Mouse (Mus musculus) spleen, embryonic (tissue): ENCODE measurements around the gene Adm2.

Experiments used
- CTCF ChIA-PET: fragments of 350-600 bp; sonication (Branson Sonifier 250); formaldehyde crosslinking; loops from one replicate; lab custom pipeline; 2022; lab: Charles Lee

Gene Adm2

DNA sequence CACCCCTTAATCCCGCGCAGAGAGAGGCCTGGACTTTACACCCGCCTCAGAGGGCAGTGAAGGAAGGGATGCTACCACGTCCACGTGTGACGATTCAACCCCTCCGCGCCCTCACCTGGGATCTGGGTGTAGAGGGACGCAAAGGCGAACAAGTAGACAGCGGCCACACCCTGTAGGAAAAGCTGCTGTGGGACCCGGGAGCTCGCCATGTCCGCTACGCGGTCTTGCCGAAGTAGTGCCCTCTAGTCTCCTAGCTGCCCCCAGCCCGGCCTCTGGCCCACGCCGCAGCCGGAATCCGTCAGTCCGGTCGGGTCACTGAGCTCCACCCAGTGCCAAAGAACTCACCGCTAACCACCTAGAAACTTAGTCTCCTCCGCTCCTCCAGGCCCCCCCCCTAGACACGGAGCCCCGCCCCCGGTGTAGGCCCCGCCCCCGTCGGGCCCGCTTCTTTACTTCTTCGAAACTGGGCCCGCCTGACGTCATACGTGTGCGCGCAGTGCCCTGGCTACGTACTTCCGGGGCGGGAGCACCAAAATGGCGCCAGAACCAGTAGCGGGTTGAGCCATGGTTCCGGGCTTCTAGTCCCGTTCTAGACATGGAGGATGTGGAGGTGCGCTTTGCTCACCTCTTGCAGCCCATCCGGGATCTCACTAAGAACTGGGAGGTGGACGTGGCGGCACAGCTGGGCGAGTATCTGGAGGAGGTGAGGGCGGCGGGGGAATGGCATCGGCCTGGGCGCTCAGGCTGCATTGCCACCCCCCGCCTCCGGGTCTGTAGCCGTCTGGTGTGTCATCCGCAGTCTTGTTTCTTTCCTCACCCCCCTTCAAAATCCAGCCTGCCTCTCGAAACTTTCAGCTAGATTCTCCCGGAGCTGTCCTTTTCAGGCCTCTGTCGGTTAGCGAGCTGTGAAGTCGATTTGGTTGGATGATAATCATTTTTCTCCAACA is 33.0 kb downstream of the Adm2 start, which contains the start of the genes Lmf2 and Ncaph2:
Gene Lmf2, minus strand, starts transcription at position 419 of the 947 bp plus-strand sequence.
Gene Ncaph2, plus strand, starts transcription at position 479 of the 947 bp plus-strand sequence.
- CTCF ChIA-PET, result interaction anchor here (1.0 kb wide), 1 partner anchor 225 kb away, joined by 4 read pairs; no protein-coding TSS in a partner anchor

DNA sequence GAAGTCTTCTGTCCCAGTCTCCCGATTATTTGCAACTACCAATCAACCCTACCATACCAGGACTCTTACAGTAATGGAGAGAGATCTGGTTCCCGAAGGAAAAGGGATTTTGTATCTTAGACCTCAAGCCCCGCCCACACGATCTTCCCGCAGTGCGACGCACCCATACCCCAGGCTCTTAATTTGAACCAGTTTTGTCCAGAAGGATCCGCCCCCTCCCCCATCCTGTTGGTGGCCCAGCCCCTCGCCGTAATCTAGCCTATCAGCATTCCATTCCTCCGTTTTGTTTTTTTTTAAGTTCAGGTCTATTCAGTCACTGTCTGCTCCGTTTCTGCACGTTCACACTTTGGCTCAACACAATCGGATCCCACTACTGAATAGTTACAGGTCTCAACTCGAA is 33.9 kb downstream of the Adm2 start:
- CTCF ChIA-PET, result no interaction called here

DNA sequence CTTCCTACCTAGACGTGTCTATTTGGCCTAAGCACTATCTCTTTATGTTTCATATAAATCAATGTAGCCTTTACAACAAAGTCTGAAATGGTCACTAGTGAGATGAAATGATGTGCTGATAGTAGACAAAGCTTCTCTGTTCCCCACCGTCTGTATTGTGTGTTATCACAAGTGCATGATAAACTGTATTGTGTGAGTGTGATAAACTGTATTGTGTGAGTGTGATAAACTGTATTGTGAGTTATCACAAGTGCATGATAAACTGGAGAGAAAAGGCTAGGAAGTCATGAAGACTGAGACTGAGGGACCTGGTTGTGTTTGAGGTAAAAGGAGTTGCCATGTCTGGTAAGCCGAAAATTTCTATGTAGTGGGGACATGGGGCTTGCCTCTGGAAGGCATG is 36.3 kb downstream of the Adm2 start:
- CTCF ChIA-PET, result interaction anchor here (0.7 kb wide), 1 partner anchor 367 kb away, joined by 3 read pairs; no protein-coding TSS in a partner anchor

DNA sequence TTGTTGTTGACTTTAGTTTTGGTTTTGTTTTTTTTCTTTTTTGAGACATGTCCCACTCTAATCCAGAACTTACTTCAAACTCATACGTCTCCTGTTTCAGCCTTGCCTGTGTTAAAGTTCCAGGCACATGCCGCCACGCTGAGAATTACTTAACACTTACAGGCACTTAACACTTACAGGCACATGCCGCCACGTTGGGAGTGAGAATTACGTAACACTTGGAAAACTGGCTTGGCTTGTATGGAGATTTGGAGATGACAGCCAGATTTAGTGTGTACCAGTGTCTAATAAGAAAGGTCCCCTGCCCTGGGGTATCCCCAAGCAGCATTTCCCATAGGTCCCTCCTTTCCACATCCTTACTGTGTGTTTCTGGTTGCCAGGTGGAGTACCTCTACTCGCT is 40.5 kb downstream of the Adm2 start:
- CTCF ChIA-PET, result no interaction called here

DNA sequence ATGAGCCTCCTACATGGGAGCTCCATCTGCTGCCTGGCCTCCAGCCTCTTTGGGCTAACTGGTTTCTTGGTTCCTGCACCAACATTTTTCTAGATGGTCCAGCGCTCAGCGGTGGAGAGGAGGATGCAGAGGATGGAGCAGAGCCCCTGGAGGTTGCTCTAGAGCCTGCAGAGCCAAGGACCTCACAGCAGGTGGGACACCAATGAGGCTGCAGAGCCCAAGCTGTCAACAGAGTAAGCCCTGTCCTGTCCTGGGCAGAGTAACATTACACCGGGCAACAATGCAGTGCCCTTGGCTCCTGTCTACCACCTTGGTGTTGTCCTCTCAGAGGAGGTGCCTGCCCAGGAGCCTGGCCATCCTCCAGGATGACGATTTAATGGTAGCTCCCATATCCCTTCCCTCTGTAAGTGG is 42.6 kb downstream of the Adm2 start:
- CTCF ChIA-PET, result no interaction called here

DNA sequence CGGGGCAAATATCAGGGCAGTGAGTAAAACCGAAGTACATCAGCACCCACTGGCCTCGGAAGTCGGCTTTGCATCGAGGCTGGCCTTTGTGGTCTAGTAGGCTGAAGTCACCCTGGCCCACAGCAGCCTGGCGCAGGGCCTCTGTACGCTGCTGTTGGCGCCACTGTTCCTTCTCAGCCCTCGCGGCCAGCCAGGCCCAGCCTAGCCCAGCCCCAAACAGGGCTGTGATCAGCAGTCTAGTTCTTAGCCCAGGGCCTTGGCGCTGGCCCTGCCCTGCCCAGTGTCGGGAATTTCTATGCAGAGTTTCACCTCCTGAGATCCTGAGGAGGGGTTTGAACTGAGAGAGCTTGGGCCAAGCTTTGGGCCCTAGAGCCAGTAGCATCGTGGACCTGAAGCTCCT is 49.5 kb downstream of the Adm2 start:
- CTCF ChIA-PET, result interaction anchor here (0.6 kb wide), 1 partner anchor 212 kb away, joined by 4 read pairs; no protein-coding TSS in a partner anchor

DNA sequence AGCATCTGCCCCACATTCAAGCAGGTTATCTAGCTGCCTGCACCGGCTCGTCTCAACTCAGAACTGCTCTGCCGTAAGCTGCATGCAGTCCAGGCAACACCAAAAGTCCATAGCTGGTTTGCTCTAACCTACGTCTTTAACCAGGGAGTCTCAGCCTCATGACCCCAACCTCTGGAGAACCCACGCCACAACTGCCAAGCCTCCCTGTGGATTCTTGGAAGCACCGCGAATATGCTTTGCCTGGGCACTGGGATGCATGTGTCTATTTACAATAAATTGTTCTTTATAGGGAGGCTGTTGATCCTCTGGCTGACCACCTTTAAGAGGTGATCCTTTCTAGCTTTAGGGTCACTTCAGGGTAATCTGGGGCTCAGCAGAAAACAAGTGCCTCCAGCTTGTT is 50.0 kb downstream of the Adm2 start:
- CTCF ChIA-PET, result interaction anchor here (0.5 kb wide), 1 partner anchor 104 kb away, joined by 4 read pairs; no protein-coding TSS in a partner anchor

DNA sequence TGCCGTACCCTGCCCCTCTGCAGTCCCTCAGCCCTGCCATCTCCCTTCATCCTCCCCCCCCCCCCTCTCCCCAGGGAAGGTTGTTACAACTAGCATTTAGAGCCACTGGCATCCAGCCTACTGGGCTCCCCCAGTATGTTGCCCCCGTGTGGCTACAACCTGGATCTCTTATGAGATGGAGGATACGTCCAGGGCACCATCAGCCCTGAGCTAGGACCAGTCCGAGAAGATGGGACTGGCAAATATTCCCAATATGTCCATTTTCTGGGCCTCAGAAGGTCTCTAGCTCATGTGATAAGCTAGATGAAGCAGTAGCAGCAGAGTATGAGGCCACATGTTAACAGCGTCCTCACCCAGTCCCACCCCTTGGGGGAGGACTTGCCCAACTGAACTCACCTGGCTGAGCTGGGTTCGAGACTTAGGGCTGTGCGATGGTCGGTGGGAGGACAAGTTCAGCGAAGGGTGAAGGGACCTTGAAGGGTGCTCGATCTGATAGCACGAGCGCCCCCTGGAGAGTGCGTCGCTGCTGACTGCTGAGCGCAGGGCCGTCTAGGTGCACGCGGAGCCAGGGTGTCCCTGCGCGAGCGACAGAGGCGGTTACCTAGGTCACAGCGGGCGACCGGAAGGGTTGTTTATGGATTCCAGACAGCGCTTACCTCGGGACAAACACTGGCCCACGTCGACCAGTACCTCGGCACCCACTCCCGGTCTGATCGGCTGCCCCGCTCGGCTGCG is 50.7 kb downstream of the Adm2 start:
- CTCF ChIA-PET, result interaction anchor here (0.5 to 1.1 kb wide), 4 partner anchors 15 to 181 kb away, joined by 3 to 13 read pairs (median 4); no protein-coding TSS in a partner anchor

DNA sequence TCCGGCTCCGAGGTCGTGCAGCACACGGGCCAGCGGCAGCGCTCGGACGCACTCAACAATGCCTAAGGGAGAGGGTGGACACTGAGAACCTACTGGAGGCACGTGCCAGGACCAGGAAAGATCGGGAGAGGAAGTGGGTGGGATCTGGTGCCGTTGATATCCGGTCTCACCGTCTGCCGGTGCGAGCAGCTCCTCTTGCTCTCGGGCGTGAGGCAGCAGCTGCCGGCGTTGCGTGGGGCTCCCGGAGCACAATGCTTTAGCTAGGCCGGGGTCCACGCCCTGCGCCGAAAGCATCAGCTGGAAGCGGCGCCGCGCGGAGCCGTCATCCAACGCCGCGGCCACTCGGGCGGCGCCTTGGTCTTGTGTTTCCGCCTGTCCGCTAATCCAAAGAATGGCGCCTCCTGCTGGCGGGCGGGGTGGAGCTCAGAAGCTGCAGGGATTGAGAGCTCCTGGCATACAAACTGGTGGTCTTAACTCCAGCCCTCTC is 51.3 kb downstream of the Adm2 start, which contains the start of gene Sco2:
Gene Sco2, minus strand, starts transcription at position 85 of the 487 bp plus-strand sequence.
- CTCF ChIA-PET, result interaction anchor here (0.6 to 1.1 kb wide), 2 partner anchors 16 to 58 kb away, joined by 3 to 5 read pairs; no protein-coding TSS in a partner anchor
